Mouse (Mus musculus) embryonic facial prominence, embryonic 15.5 days (tissue): ENCODE measurements around the gene Hk2. TPM values are rescaled to one million over a fixed set of nuclear protein-coding genes. Genes with fewer than 3 reads are reported as not detected.

Source experiments
- ATAC-seq: fragments of 200-750 bp; cut with Nextera tagmentation; 2 replicates; pipeline ENCODE4 v1.8.0; 2017; ENCODE audit warnings: low read depth, moderate TSS enrichment; ENCODE audit not compliant: insufficient number of reproducible peaks, low FRiP score, low TSS enrichment
- H3K27ac ChIP-seq: fragments of 300-500 bp; sonication (generic); replicated peaks from 2 replicates; pipeline ENCODE4 v1.5.1; 2015; ENCODE audit warnings: mild to moderate bottlenecking, inconsistent platforms
- H3K27me3 ChIP-seq: fragments of 300-500 bp; sonication (generic); 2 replicates; pipeline ENCODE4 v1.6.1; 2015; ENCODE audit warnings: inconsistent platforms
- H3K36me3 ChIP-seq: fragments of 300-500 bp; sonication (generic); 2 replicates; pipeline ENCODE4 v1.6.1; 2015; ENCODE audit warnings: mild to moderate bottlenecking, inconsistent platforms
- H3K4me1 ChIP-seq: fragments of 300-500 bp; sonication (generic); 2 replicates; pipeline ENCODE4 v1.6.1; 2015; ENCODE audit warnings: inconsistent platforms
- H3K4me2 ChIP-seq: fragments of 300-500 bp; sonication (generic); replicated peaks from 2 replicates; pipeline ENCODE4 v1.6.1; 2015; ENCODE audit warnings: mild to moderate bottlenecking, inconsistent platforms
- H3K4me3 ChIP-seq: fragments of 300-500 bp; sonication (generic); replicated peaks from 2 replicates; pipeline ENCODE4 v1.5.1; 2015; ENCODE audit warnings: mild to moderate bottlenecking, inconsistent platforms
- H3K9ac ChIP-seq: fragments of 300-500 bp; sonication (generic); 2 replicates; pipeline ENCODE4 v1.6.1; 2015; ENCODE audit warnings: inconsistent platforms
- H3K9me3 ChIP-seq: fragments of 300-500 bp; sonication (generic); replicated peaks from 2 replicates; pipeline ENCODE4 v1.6.1; 2016; ENCODE audit warnings: inconsistent platforms
- WGBS: fragments of 180-500 bp; shearing (Covaris S2); methylation state at CpG from one replicate; pipeline ENCODE4 v1.1.7; 2015; 5-methylcytosine and 5-hydroxymethylcytosine counted together
- polyA plus RNA-seq: library from polyadenylated mRNA; unstranded; fragments of >200 nt; fragmentation: Nextera tagmentation; extraction: Ambion mirVana; gene quantifications from 2 replicates; pipeline ENCODE4 v1.2.1, GENCODE M21; 2015

The Hk2 gene
- polyA plus RNA-seq, 1 experiment from 2014 or later = 19.5 TPM

DNA sequence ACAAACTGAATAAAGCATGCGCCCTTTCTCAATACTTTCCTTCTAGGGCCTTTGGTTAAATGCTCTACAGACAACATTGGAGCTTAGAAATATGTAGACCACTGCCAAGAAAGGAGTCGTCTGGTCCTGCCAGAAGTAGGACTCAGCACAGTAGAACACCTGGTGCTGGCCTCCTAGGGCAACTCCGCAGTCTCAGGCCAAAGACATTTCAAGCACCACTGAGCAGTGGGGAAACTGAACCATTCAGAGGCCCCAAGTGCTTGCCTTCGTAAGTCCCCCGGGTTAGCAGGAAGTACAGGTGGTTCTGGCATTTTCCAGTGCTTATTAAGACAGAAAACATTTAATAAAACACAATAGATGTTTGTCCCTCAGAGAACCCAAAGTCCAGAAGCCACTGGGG lies 59.4 kb downstream of the Hk2 start:
- H3K9me3 ChIP-seq = no peaks in the 10 kb centered on the region
- no peaks in the 10 kb centered on the region; the same call in 1 of the 2 replicates for H3K4me1 ChIP-seq
- 86% methylated on average over 5 of the region's 5 CpGs for WGBS
- H3K4me2 ChIP-seq = no peak overlapping the region
- H3K27ac ChIP-seq = no peak overlapping the region
- no peak overlapping the region for H3K9ac ChIP-seq
- no peak for ATAC-seq
- H3K27me3 ChIP-seq = no peaks in the 10 kb centered on the region
- H3K4me3 ChIP-seq = no peak overlapping the region
- no peaks in the 10 kb centered on the region for H3K36me3 ChIP-seq

DNA sequence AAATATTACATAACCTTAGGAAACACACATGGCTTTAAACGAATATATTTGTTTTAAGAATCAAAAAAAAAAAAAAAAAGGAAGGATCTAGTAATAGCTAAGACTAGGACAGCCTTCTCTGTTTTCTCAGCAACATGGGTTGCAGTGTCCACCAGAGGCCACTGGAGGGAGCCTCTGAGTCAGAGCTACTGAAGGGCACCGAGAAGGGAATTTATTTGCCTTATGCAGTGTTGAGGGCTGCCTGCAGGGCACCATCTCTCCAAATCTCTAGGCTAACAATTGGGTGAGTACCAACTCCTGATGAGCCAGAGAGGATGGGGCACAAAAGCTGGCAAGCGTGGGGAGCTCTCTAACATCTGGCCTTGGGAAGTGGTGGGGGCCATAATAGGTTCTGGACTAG lies 60.0 kb downstream of the Hk2 start:
- Histone ChIP-seq H3K27ac (no peak overlapping the region), H3K36me3 (no peaks in the 10 kb centered on the region), H3K9ac (no peak overlapping the region), H3K4me3 (no peak overlapping the region), H3K4me2 (no peak overlapping the region), H3K27me3 (no peaks in the 10 kb centered on the region), H3K9me3 (no peaks in the 10 kb centered on the region), H3K4me1 (no peaks in the 10 kb centered on the region; the same call in 1 of the 2 replicates)
- 19% methylated on average over 3 of the region's 3 CpGs for WGBS
- no peak for ATAC-seq

- peaks cover under 1% of the 10 kb centered on the region; the same call in 1 of the 2 replicates for H3K4me1 ChIP-seq
- H3K36me3 ChIP-seq = no peaks in the 10 kb centered on the region
- no peak overlapping the region for H3K4me2 ChIP-seq
- 79% methylated on average over 3 of the region's 3 CpGs for WGBS
- H3K27me3 ChIP-seq = no peaks in the 10 kb centered on the region
- H3K4me3 ChIP-seq = no peak overlapping the region
- H3K9ac ChIP-seq = no peak overlapping the region
- no peak overlapping the region for H3K27ac ChIP-seq
- H3K9me3 ChIP-seq = no peaks in the 10 kb centered on the region
- ATAC-seq = no peak
Measured at GRCm38 (mm10) chr6:82707742-82708141, 66.5 kb downstream of the Hk2 start.

GRCm38 (mm10) chr6:82707241-82707640 lies 67.0 kb downstream of the Hk2 start:
- no peaks in the 10 kb centered on the region for H3K27me3 ChIP-seq
- no peak overlapping the region for H3K4me2 ChIP-seq
- ATAC-seq = no peak
- H3K9ac ChIP-seq = no peak overlapping the region
- H3K4me1 ChIP-seq = peaks cover 3% of the 10 kb centered on the region; the same call in 1 of the 2 replicates
- H3K36me3 ChIP-seq = no peaks in the 10 kb centered on the region
- no peaks in the 10 kb centered on the region for H3K9me3 ChIP-seq
- 85% methylated on average over 10 of the region's 10 CpGs for WGBS
- H3K27ac ChIP-seq = no peak overlapping the region
- H3K4me3 ChIP-seq = no peak overlapping the region

GRCm38 (mm10) chr6:82705221-82705620 lies 69.0 kb downstream of the Hk2 start, which contains the start of gene Pole4:
Pole4 (minus strand) TSS chr6:82705365.
- Histone ChIP-seq H3K4me1 (peaks cover 4% of the 10 kb centered on the region; the same call in 1 of the 2 replicates), H3K27me3 (no peaks in the 10 kb centered on the region), H3K4me3 (no peak within 1 kb of the TSS), H3K9ac (no peak within 1 kb of the TSS), H3K9me3 (no peaks in the 10 kb centered on the region), H3K36me3 (no peaks in the 10 kb centered on the region), H3K4me2 (no peak within 1 kb of the TSS), H3K27ac (no peak within 1 kb of the TSS)
- WGBS = 84% methylated on average over 5 of the region's 5 CpGs
- no peak for ATAC-seq

DNA sequence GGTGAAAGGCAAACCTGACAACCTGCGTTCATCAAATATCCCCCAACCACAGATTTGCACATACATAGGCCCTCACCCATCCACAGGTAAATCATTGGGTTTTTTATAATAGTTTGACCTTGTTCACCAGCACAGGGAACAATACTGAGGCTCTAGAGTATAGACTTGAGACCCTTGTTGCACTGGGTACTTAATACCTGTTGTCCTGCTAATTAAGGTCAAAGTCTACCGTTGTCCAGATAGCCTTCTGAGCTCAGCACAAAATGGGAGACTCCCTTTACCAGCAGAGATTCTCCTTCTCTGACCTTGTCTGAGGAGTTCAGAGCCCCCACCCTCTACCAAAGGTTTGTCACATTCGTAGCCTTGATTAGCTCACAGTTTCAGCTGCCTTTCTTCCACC lies 70.5 kb downstream of the Hk2 start:
- Histone ChIP-seq H3K27me3 (no peaks in the 10 kb centered on the region), H3K9ac (no peak overlapping the region), H3K4me3 (no peak overlapping the region), H3K27ac (no peak overlapping the region), H3K4me2 (no peak overlapping the region), H3K9me3 (no peaks in the 10 kb centered on the region), H3K36me3 (no peaks in the 10 kb centered on the region), H3K4me1 (peaks cover 11% of the 10 kb centered on the region; the same call in 1 of the 2 replicates)
- no peak for ATAC-seq
- 78% methylated on average over 3 of the region's 3 CpGs for WGBS

- 30% methylated on average over 16 of the region's 16 CpGs for WGBS
- H3K9ac ChIP-seq = no peak overlapping the region
- no peak overlapping the region for H3K27ac ChIP-seq
- no peaks in the 10 kb centered on the region for H3K36me3 ChIP-seq
- peaks cover 11% of the 10 kb centered on the region; the same call in 1 of the 2 replicates for H3K4me1 ChIP-seq
- no peak overlapping the region for H3K4me2 ChIP-seq
- ATAC-seq = 0 out of 2 replicates have a peak, but pooled peaks have one; percentile 56
- no peaks in the 10 kb centered on the region for H3K27me3 ChIP-seq
- H3K4me3 ChIP-seq = no peak overlapping the region
- H3K9me3 ChIP-seq = no peaks in the 10 kb centered on the region
Measured at GRCm38 (mm10) chr6:82702593-82703017, 71.6 kb downstream of the Hk2 start.

- no peak overlapping the region for H3K27ac ChIP-seq
- H3K9ac ChIP-seq = no peak overlapping the region
- WGBS = 56% methylated on average over 6 of the region's 6 CpGs
Measured at GRCm38 (mm10) chr6:82701296-82701695, 73.0 kb downstream of the Hk2 start.

GRCm38 (mm10) chr6:82699831-82700230 lies 74.4 kb downstream of the Hk2 start:
- Histone ChIP-seq H3K9ac (no peak overlapping the region), H3K4me1 (peaks cover 11% of the 10 kb centered on the region; the same call in 1 of the 2 replicates), H3K36me3 (no peaks in the 10 kb centered on the region), H3K27ac (no peak overlapping the region), H3K9me3 (no peaks in the 10 kb centered on the region), H3K4me2 (no peak overlapping the region), H3K4me3 (no peak overlapping the region), H3K27me3 (no peaks in the 10 kb centered on the region)
- no peak for ATAC-seq
- 18% methylated on average over 5 of the region's 5 CpGs for WGBS

More at GRCm38 (mm10) chr6:82701296-82701695, 73.0 kb downstream of the Hk2 start:
- Histone ChIP-seq H3K4me1 (peaks cover 11% of the 10 kb centered on the region; the same call in 1 of the 2 replicates), H3K36me3 (no peaks in the 10 kb centered on the region), H3K27me3 (no peaks in the 10 kb centered on the region), H3K9me3 (no peaks in the 10 kb centered on the region), H3K4me3 (no peak overlapping the region), H3K4me2 (no peak overlapping the region)
- no peak for ATAC-seq

DNA sequence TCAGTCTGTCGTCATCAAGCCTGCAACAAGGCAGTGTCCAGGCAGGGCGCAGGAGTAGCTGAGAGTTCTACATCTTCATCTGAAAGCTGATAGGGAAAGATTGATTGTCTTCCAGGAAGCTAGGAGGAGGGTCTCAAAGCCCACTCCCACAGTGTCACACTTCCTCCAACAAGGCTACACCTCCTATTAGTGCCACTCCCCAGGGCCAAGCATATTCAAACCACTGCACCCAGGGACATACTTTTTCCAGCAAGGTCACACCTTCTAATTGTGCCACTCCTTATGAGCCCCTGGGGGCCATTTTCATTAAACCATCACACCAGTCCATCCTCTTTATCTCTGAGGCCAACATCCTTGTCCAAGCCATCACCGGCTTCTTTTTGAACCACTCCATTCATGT lies 77.5 kb downstream of the Hk2 start:
- Histone ChIP-seq H3K4me2 (no peak overlapping the region), H3K4me3 (no peak overlapping the region), H3K9ac (no peak overlapping the region), H3K9me3 (no peaks in the 10 kb centered on the region), H3K36me3 (no peaks in the 10 kb centered on the region), H3K27ac (no peak overlapping the region), H3K27me3 (no peaks in the 10 kb centered on the region), H3K4me1 (peaks cover 8% of the 10 kb centered on the region; the same call in 1 of the 2 replicates)
- WGBS = 88% methylated on average over 3 of the region's 3 CpGs
- no peak for ATAC-seq

DNA sequence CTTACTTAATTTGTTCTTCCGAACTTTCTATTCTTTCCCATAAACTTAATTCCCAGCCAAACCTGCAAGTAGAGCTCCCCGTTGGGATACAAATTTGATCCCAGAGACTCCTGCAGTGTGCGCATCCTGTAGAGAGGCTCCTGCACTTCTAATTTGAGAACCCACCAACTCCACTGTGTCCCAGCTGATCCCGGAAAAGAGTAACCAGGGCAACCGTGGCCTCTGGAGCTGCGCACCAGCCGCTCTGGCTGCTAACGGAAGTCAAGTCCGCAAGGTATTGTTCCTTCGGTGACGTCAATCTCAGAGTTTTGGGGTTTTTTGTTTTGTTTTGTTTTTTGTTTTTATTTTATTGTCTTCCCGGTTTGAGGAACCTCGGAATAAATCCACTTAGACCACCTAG lies 79.6 kb downstream of the Hk2 start:
- H3K9ac ChIP-seq = no peak overlapping the region
- ATAC-seq = no peak

GRCm38 (mm10) chr6:82689474-82689873 lies 84.8 kb downstream of the Hk2 start:
- no peak overlapping the region for H3K4me3 ChIP-seq
- H3K27ac ChIP-seq = no peak overlapping the region
- H3K4me2 ChIP-seq = no peak overlapping the region
- WGBS = 83% methylated on average over 4 of the region's 4 CpGs
- H3K27me3 ChIP-seq = no peaks in the 10 kb centered on the region
- no peaks in the 10 kb centered on the region for H3K9me3 ChIP-seq
- no peak overlapping the region for H3K9ac ChIP-seq
- no peaks in the 10 kb centered on the region for H3K36me3 ChIP-seq
- H3K4me1 ChIP-seq = no peaks in the 10 kb centered on the region
- no peak for ATAC-seq

More for the DNA sequence above, 79.6 kb downstream of the Hk2 start:
- Histone ChIP-seq H3K4me1 (peaks cover 2% of the 10 kb centered on the region; the same call in 1 of the 2 replicates), H3K27ac (no peak overlapping the region), H3K36me3 (no peaks in the 10 kb centered on the region), H3K4me3 (no peak overlapping the region), H3K27me3 (no peaks in the 10 kb centered on the region), H3K4me2 (no peak overlapping the region), H3K9me3 (no peaks in the 10 kb centered on the region)
- 58% methylated on average over 13 of the region's 13 CpGs for WGBS
